Mouse (Mus musculus) monocyte, adult 5-6 weeks (primary cell): Measurements from ENCODE around the gene Fam160a1. TPM values are rescaled to one million over a fixed set of nuclear protein-coding genes. Genes with fewer than 3 reads are reported as not detected.

Experiments
- total RNA-seq: library from RNA; stranded (forward); fragments of 200-1000, 200-491, 200-594 nt; gene quantifications from 3 replicates; pipeline ENCODE4 v1.2.3, GENCODE M21; 2017

Fam160a1 gene
- total RNA-seq, 1 experiment from 2014 or later: 0.38 TPM

Other genes with a start within 250 kb of the Fam160a1 start
- gene Gatb, start 243.2 kb downstream of the Fam160a1 start, total RNA-seq: 2.3 to 7.2 TPM (median 4.9 TPM) in 3 replicates
- gene Glt28d2, start 70.2 kb upstream of the Fam160a1 start, total RNA-seq: 0.43 TPM in 1 of 3 replicates, not detected in the others
- 0.97 TPM in 1 of 3 replicates, not detected in the others for gene Gm37240, start 70.2 kb upstream of the Fam160a1 start, total RNA-seq
- 2.0 to 5.6 TPM (median 2.1 TPM) in 3 replicates for gene Sh3d19, start 153.8 kb upstream of the Fam160a1 start, total RNA-seq
- gene Prss48, start 185.2 kb upstream of the Fam160a1 start, total RNA-seq: not detected in 3 replicates